Mouse (Mus musculus): ENCODE measurements around the gene Gpha2. TPM values are rescaled to one million over a fixed set of nuclear protein-coding genes. Genes with fewer than 3 reads are reported as not detected.

The Gpha2 gene
- total and polyA plus RNA-seq, 3 experiments = not detected

DNA sequence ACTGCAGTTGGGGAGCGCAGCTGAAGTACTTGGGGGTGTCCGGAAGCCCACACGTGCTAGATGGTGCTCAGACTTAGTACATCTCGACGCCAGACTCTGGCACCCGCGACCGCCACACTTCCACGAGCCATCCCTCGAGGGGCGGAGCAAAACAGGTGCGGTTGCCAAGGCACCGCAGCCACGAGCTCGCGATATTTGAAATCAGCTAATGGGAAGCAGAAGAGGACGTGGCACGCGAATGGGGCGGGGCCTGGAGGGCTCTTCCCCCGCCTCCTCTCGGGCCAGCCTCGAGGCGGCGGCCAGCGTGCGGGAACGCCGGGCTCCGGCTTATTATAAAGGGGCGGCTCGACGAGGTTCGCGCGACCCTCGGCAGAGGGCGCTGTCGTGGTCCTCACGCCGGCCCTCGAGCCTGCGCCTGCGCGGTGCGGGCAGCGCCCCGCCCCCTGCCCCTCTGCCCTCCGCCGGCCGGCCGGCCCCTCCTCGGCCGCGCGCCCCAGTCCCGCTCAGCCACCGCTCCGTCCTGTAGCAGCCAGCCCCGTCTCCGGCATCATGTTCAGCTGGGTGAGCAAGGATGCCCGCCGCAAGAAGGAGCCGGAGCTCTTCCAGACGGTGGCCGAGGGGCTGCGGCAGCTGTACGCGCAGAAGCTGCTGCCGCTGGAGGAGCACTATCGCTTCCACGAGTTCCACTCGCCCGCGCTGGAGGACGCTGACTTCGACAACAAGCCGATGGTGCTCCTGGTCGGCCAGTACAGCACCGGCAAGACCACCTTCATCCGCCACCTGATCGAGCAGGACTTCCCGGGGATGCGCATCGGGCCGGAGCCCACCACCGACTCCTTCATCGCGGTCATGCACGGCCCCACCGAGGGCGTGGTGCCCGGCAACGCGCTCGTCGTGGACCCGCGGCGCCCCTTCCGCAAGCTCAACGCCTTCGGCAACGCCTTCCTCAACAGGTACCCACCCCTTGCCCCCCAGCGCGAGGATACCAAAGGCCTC is 50.5 kb downstream of the Gpha2 start, which contains the start of gene Ehd1:
Gene Ehd1 (plus strand): TSS at position 300 of the 996 bp plus-strand sequence.
- dilution Hi-C loops (cut with MboI; ENCODE audit: extremely low pct_ligation_motif_present, extremely low pct_unique_long_range_greater_than_20kb, low sequenced_read_pairs) = no loop called here
- peak within 1 kb of the TSS; percentile 78 for H3K4me2 ChIP-seq (ENCODE audit: insufficient read depth, low read depth, poor library complexity, severe bottlenecking)
- DNase-seq (ENCODE audit: extremely low read depth) = peak; percentile 98
- H3K9me3 ChIP-seq (replicated peaks; ENCODE audit: low read length) = no peaks in the 10 kb centered on the region
- H3K36me3 ChIP-seq (replicated peaks in 1 of 2; ENCODE audit: control insufficient read depth in 1 of 2, insufficient read depth in 1 of 2, low read length in 1 of 2) = peaks cover 32 to 35% of the 10 kb centered on the region in 2 experiments
- in situ Hi-C loops (cut with MboI; ENCODE audit: low pct_ligation_motif_present, low pct_unique_long_range_greater_than_20kb, low sequenced_read_pairs) = no loop called here
- no peaks in the 10 kb centered on the region for H3K27me3 ChIP-seq (replicated peaks)
- H3K79me2 ChIP-seq (replicated peaks; ENCODE audit: control insufficient read depth, extremely low read depth, insufficient read depth, poor library complexity, severe bottlenecking) = peaks cover 47% of the 10 kb centered on the region
- peaks cover 14 to 47% of the 10 kb centered on the region in 2 experiments for H3K4me1 ChIP-seq (ENCODE audit: control insufficient read depth in 1 of 2, insufficient read depth in 2 of 2)
- H3K4me3 ChIP-seq (replicated peaks in 1 of 3; ENCODE audit: low read depth in 2 of 3, low read length in 2 of 3, poor library complexity in 1 of 3) = peak within 1 kb of the TSS; percentile 70 to 99 (median 99)
- peak within 1 kb of the TSS; percentile 99 for H3K27ac ChIP-seq (ENCODE audit: insufficient read depth, low read depth)
- peak; percentile 74; the same call in 1 of the 2 replicates for TF ChIP-seq ELF1 (IDR thresholded peaks at IDR 0.05; ENCODE audit: low read depth, low read length)
- peak; percentile 82 for TF ChIP-seq POLR2A (IDR thresholded peaks at IDR 0.05; ENCODE audit: low read depth, low read length)
- peak; percentile 78 for TF ChIP-seq SIN3A (IDR thresholded peaks at IDR 0.05; ENCODE audit: low read length)
- TF ChIP-seq CHD1 (IDR thresholded peaks at IDR 0.05; ENCODE audit: low read depth, low read length) = peak; percentile 77
- peak; percentile 60 for TF ChIP-seq HCFC1 (IDR thresholded peaks at IDR 0.05; ENCODE audit: low read depth, low read length)
- no peak for TF ChIP-seq ZC3H11A (IDR thresholded peaks at IDR 0.05; ENCODE audit: low read depth, low read length)
- TF ChIP-seq USF2 (conservative IDR thresholded peaks at IDR 0.05; ENCODE audit: low read depth, low read length) = no peak; the same call in 1 of the 2 replicates
- TF ChIP-seq CHD2 (IDR thresholded peaks at IDR 0.05; ENCODE audit: low read length) = peak; percentile 98
- TF ChIP-seq ETS1 (conservative IDR thresholded peaks at IDR 0.05; ENCODE audit: low read depth, low read length) = no peak; the same call in 1 of the 2 replicates
- peak; percentile 67 for TF ChIP-seq SMC3 (IDR thresholded peaks at IDR 0.05; ENCODE audit: low read depth, low read length)
- 0 out of 2 replicates have a peak, but pooled peaks have one; percentile 67 for TF ChIP-seq MYC (IDR thresholded peaks at IDR 0.05; ENCODE audit: low read depth, low read length)
- TF ChIP-seq JUN (IDR thresholded peaks at IDR 0.05; ENCODE audit: insufficient read depth, low read depth, low read length) = no peak
- peak; percentile 86 for TF ChIP-seq BHLHE40 (IDR thresholded peaks at IDR 0.05; ENCODE audit: low read depth, low read length)
- TF ChIP-seq MEF2A (IDR thresholded peaks at IDR 0.05; ENCODE audit: borderline replicate concordance, low read depth, low read length) = peak; percentile 78
- TF ChIP-seq KAT2A (IDR thresholded peaks at IDR 0.05; ENCODE audit: insufficient replicate concordance, low read length) = 0 out of 2 replicates have a peak, but pooled peaks have one; percentile 52
- TF ChIP-seq NELFE (IDR thresholded peaks at IDR 0.05; ENCODE audit: low read depth, low read length) = peak; percentile 79
- peak; percentile 80 for TF ChIP-seq UBTF (IDR thresholded peaks at IDR 0.05; ENCODE audit: low read depth, low read length)
- peak; percentile 99 for TF ChIP-seq NRF1 (IDR thresholded peaks at IDR 0.05; ENCODE audit: low read depth, low read length)
- TF ChIP-seq RAD21 (IDR thresholded peaks at IDR 0.05; ENCODE audit: low read depth, low read length) = peak; percentile 45
- TF ChIP-seq ZMIZ1 (IDR thresholded peaks at IDR 0.05; ENCODE audit: low read depth, low read length) = peak; percentile 86
- peak; percentile 88 for TF ChIP-seq TCF12 (IDR thresholded peaks at IDR 0.05; ENCODE audit: low read depth, low read length)
- no peak for TF ChIP-seq JUND (conservative IDR thresholded peaks at IDR 0.05; ENCODE audit: low read depth, low read length)
- TF ChIP-seq MXI1 (IDR thresholded peaks at IDR 0.05; ENCODE audit: low read depth, low read length) = peak; percentile 95
- TF ChIP-seq POLR2AphosphoS2 (IDR thresholded peaks at IDR 0.05; ENCODE audit: low read depth, low read length) = peak; percentile 11; the same call in 1 of the 2 replicates
- no peak for TF ChIP-seq PAX5 (IDR thresholded peaks at IDR 0.05; ENCODE audit: low read length)
- no peak for TF ChIP-seq GABPA (IDR thresholded peaks at IDR 0.05; ENCODE audit: insufficient replicate concordance, low read depth, low read length)
- no peak for TF ChIP-seq RCOR1 (conservative IDR thresholded peaks at IDR 0.05; ENCODE audit: low read depth, low read length)
- peak; percentile 83 for TF ChIP-seq MAZ (IDR thresholded peaks at IDR 0.05; ENCODE audit: low read depth, low read length)
- peak in 1 of 2 experiments; percentile 78; a peak in 2 of 4 replicates for TF ChIP-seq CTCF (conservative IDR thresholded peaks at IDR 0.05 in 1 of 2, IDR thresholded peaks at IDR 0.05 in 1 of 2; ENCODE audit: low read depth in 2 of 2, low read length in 2 of 2)
- TF ChIP-seq MAX (IDR thresholded peaks at IDR 0.05; ENCODE audit: low read length) = peak; percentile 95
- peak; percentile 72 for TF ChIP-seq IRF4 (IDR thresholded peaks at IDR 0.05; ENCODE audit: low read depth, low read length)
- TF ChIP-seq TBP (conservative IDR thresholded peaks at IDR 0.05; ENCODE audit: low read depth, low read length) = peak; percentile 12; the same call in 1 of the 2 replicates
- peak within 1 kb of the TSS; percentile 92 for H3K9ac ChIP-seq (ENCODE audit: insufficient read depth, low read depth)

All from CH12.LX (cell line).